Mouse (Mus musculus) brain, adult 2 months (tissue): Measurements from ENCODE around the gene Gm47985.
A peak's percentile ranks its signal among the peaks of the same experiment; 100 is the strongest.
"Not testable (repeated sequence)": the region's sequence is repeated elsewhere in the genome, so short reads cannot be mapped to it uniquely, and the experiment has no call there.

Source experiments
- DNase-seq: peaks from one replicate; pipeline ENCODE4 v3.0.0; 2011; ENCODE audit warnings: low read depth, low spot score

Gene Gm47985

DNA sequence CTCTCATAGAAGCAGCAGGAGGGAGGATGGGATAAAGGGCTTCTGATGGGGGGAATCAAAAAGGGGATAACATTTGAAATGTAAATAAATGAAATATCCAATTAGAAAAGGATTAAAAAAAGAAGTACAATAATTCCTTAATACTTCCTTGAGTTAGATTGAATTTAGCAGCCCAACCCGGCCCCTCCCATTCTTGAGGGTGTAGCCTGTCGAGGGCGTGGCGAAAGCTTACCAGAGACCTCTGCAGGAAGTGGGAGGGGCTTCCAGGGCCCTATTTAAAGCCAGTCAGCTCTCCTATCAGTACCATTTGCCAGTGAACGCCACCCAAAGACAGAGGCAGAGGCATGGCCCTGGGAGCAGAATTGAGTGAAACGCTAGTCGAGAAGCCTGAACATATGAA is at the start of gene Gm47985:
Gene Gm47985, plus strand, starts transcription at position 272 of the 400 bp plus-strand sequence.
- DNase-seq: not testable (repeated sequence)

DNA sequence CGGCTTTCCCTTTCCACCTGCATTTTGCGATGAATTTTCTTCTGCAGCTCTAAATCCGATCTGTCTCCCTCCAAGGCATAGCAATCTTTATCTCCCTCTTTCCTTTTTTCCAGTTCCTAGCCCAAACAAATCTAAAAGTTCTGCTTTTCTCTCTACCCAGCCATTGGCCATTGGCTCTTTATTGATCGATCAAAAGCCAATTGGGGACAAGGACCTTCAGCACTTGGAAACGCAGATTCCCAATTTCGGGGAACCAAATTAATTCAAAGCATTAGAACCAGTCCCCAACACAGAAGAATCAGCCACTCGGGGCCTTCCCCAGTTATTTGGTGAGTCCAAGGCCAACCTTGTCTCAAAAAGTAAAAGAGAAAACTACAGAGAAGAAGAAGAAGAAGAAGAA is 49.7 kb upstream of the Gm47985 start:
- DNase-seq: no peak

DNA sequence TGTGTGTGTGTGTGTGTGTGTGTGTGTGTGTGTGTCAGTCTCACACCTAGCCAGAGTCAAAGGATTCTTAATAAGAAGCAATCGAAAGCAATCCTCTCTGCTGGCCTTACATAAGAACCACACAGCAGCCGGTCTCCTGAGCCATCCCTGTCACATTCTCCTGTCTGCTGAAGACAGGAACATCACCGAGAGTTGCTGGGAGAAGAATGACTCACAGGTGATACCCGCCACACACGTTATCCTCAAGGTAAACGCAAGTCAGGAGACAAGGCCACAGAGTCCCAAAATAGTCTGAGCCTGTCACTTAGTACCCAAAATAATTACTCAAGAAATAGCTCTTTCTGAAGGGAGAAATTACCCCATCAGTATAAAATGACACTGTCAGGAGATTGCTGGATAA is 43.9 kb upstream of the Gm47985 start:
- peak; percentile 84 for DNase-seq

DNA sequence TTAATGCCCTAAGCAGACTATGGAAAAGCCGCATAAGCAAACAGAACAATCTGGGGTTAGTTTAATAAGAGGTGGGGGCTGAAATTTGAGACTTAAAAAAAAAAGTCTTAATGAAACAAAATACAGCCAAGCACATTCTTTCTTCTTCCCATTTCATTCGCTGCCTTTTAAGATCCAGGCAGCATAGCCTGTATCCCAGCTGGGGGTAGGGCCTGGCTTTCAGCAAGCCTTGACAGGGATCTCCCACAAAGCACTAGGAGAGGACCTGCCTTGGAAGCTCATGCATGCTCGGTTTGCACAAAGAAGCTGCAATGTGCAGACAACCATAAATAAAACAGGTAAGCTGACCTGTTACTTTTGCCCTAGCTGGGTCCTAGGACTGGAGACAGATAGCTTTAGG is 41.4 kb upstream of the Gm47985 start:
- no peak for DNase-seq

DNA sequence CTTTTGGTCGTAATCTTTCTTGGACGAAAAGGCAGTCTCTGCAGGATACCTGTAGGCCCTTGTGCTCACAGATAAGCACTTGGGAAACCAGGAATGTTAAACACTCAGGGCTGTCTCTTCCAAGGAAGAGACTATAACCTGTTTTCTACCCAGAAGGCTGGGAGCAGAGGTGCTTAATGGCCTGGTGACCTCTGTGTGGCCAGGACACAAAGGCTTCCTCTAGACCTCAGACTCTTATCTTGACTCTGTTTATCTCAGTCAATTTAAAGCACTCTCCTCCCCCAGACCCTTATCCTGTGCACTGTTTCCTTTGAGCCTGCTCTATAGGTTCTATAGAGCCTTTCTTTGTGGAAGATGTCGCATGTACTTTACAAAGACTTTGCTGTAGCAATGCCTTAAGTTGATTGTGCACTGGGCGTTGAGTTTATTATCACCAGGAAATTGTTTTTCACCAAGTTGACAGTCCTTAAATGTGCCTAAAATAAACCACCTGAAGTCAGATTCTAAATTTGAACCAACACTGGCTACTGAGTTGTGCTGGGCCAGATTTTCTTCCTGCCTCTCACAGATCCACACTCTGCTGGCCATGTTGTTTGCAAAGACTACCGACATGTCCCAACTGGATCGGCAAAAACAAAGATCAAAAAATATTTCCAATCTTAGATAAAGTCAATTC is 37.7 kb upstream of the Gm47985 start:
- no peak for DNase-seq

DNA sequence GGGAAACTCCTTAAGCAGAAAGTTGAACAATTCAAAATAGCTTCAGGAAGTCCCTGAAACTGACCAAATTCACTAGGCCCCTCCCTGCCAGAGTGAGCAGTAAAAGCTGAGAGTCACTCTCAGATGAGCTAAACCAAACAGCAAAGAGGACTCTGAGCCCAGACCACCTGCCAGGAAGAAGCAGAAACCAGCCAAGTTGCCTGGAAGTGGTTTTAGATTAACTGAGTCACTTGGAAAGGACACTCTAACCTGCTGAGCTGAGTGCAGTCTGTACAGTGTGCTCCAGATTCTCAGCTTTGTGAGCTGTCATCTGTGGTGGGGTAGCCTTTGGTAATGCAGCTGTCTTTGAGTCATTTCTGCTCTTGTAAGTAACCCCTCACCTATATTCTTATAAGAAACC is 34.5 kb upstream of the Gm47985 start:
- no peak for DNase-seq

DNA sequence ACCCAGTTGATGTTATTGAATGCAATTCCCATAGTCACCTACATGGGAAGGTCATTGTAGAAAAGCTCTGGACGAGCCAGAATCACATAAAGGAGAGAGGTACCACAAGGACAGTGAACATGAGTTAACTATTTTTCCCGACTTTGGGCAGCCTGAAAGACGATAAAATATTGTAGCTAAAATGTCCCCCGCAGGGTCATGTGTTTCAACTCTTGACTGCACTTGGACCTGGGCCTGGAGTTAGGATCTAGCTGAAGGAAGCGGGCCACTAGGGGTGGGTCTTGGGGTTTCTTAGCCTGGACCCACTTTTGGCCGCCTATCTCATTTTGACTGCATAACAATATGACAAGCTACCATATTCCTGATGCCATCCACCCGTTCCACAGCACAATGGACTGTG is 32.1 kb upstream of the Gm47985 start:
- DNase-seq: no peak

DNA sequence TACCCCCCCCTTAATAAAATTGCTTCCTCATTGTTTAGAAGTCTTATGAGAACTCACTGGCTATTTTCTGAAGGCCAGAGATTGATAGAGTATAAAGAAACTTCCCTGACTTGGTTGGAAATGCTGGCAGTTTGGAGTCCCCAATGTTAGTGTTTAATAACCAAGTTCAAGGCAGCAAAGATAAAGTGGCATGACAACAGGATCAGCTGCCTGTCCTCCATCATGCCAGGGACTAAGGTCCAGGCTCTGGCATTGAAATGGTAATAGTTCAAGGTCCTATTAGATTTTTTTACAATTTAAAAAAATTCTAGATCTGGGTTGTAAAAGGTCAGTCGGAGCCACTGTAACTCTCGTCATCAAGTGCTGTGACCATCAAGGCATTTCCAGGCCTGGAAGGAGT is 31.2 kb upstream of the Gm47985 start:
- DNase-seq: no peak

DNA sequence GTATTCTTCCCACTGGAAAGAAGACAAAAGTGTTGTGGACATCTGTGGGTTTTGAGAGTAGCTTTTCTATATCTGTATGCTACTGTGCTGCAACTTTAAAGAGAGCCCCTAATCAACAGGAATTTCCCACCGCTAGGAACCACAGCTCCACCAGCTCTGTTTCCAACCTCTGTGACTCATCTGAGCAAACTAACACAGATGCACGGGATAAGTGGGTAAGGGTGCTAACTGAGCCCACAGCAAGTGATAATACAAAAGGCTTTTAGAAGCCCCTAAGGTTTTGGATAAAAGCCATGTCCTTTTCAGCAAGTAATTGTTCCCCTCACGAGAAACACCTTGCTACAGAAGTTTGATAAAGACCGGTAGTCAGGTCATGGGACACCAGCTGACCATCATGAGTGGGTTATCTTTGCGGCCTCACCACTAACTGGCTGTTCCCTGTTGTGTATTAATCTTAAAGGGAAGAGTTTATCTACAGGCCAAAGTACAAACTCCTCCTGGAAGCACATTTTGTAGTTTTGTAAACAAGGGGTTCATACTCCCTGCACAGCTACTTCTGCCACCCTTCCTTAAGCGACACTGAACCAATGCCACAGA is 29.2 kb upstream of the Gm47985 start:
- no peak for DNase-seq

DNA sequence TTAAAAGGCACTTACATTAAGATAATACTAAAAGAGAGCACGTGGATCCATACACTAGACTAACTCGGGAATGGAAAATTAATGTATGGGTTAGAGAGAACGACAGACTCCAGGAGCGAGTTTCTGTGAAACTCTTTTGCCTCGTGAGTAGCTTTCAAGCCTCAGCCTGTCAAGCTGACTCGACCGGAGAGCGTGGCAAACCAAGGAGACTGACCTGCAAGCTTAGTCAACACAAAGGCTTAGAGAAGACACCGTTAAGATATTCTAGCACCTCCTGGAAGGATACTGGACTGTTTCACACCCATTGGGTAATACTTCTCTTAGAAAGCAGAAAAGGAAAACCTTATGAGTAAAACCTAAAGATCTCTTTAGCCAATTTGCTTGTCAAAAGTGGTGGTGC is 28.2 kb upstream of the Gm47985 start:
- not testable (repeated sequence) for DNase-seq

DNA sequence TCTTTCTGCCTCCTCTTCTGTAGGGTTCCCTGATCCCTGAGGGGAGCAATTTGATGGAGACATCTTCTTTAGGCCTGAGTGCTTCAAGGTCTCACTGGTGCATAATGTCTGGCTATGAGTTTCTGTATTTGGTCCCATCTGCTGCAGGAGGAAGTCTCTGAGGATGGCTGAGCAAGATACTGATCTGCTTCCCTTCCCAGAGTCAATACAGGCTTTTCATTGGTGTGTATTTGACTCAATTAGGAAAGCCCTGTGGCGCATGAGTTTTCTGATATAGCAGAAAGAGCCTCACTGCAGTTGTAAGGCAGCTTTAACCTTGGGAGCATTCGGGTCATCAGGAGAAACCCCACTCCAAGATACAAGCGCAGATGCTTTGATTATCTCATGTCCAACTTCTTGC is 26.2 kb upstream of the Gm47985 start:
- no peak for DNase-seq

DNA sequence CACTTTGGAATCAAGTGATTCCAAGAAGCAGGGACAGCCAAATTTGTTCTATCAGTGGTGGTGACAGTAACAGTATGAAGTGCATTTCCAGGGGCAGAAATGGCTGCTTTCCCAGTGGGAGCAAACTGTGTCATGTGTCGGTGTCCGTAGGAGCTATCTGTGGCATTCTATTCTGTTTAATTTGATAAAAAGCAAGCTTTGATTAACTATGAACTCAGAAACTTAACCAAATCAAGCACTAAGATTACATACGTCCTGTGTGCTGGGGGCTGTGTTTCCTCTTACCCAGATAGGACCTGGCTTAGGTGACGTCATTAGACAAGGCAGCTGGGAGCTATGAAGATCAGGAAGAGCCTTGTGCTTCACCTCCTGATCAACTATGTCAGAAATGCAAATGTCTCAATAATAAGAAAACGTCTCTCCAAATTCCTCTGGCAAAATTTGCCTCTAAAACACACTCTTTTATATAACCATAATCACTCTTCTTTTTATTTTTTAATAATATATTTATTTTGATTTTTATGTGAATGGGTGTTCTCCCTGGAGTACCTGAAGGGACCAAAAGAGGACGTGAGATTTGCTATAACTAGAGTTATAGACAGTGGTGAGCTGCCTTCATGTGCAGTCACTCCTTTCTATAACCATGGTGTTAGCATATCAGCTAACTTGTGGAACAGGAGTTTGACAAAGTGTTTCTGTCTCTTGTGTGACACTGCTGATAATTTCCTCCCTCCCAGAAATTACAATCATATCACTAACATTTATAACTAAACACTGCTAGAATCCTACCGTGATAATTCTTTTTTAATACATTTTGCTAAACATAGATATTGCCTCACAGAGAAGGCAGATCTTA is 25.3 kb upstream of the Gm47985 start:
- no peak for DNase-seq

DNA sequence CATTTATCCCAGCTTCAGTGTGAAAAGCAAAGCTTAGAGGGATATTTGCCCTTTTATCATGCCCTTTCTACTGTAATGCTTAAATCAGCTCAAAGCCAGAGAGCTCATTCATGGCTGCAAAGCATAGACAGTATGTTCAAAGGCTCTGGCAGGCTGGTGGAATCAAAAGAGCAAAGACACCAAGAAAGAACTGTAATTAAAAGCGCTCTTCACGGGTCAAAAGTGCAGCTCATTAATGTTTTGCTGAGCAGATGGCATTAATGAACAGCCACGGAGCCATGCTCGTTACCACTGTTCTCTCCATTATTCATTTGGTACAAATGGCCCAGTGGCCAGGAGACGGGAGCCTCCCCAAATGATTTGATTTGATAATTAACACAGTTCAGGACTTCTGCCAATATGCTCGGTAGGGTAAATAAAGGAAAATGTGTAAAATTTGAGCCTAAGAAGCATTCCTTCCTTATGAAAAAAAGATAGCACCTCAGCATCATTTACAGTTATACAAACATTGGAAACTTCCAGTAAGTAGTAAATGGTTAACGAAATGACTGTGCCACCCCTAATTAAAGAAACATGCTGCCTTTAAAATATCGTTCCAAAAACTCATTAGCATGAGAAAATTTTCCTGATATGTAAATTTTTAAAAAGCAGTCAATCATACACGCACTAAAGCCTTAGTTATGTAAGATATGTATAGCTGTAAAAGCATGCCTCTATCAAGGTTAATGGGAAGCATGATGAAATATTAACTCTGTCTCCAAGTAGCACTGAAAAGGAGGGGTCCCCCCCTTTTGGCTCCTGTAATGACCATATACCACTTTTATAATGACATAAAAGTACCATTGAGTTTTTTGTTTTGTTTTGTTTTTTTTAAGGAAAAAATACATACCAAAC is 24.1 kb upstream of the Gm47985 start:
- no peak for DNase-seq

DNA sequence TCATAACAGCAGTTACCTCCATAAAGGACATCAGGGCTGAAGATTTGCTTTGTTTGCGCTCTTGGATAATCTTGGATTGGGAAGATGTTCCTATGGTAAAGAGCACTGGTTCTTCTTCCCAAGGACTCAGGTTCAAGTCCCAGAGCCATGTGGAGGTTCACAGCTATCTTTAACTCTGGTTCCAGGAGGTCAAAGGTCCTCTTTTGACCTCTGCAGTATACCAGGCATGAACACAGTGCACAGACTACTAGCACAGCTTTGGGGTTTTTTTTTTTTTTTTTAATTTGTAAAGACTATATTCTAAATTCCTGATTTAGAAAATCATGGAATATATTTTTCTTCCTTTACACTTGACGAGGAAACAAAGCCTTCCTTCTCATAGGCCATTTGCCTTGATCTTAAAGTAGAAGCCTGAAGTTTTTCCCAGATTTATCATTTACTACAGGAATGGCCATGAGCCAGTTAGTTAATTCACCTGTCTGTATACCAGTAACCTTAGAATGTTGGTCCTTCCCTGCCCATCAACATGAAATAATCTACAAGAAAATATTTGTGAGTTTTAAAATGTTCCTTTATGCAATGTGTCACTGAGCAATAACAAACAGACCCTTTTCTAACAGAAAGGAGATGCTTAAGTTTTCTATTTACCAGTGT is 23.4 kb upstream of the Gm47985 start:
- DNase-seq: no peak

DNA sequence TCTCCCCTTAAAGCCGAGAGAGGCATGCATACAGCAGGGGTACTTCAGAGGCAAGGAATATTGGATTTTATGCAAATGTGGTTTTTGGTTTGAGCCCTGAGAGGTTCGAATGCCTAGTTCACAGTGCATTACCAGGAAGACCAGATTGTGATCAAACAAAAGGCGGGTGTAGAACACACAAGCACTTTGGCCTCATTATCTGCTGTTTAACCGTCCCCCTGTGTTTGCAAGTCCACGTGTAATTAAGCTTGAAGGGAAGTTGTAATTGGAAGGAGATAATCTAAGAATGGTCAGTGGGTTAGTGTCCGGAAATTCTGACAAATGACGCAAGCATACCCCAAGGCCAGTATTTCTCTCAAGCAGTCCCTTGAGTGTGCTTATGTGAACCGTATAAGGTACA is 16.3 kb upstream of the Gm47985 start:
- DNase-seq: no peak

DNA sequence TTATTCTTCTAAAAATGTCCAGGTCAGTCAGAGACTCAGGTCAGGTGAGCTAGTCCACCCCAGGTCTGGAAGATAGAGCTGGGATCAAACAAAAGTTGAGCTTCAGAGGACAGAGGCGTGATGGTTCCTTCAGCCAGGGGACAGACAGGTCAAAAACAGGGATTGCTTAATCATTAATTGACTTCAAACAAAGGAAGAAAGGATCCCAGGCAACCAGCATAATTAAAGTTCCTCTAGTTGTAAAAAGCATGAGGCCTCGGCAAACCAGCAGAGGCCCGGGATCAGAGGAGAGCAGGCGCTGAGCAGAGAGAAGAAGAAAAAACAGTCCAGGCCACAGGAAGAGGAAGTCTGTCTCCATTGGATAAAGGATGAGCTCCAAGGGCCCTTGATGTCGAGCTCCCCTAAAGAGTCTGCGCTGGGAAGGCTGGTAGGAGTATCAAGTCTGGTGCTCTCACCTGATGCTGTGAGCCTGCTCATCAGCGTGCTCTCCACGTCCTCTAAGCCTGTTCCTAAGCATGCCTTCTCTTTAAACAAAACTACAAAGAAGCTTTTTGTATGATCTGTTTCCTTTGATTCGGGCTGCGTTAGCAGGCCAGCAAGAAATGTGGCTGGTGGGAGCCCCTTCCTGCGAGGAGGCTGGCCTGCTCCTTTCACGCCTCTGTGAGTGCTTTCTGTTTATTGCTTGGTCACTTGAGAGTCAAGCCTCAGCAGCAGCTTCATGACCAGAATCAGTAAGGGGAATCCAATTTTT is 14.9 kb upstream of the Gm47985 start:
- no peak for DNase-seq

DNA sequence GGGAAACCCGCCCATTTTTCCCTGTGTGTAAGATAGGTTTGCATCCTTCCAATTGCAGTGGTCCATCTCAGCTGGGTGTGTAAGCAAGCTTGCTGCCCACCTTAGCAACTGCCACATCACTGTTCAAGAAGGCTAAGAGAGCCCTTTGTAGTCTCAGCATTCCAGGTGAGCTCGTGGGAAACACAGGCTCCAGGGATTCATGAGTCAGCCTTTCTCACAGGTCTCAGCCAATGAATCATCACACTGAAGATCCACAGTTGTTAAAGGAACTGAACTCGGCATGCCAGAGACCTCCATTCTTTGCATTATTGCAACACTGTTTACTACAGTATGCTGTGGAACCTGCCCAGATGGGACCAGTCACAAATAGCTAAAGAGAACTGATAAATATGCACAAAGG is 13.7 kb upstream of the Gm47985 start:
- peak; percentile 47 for DNase-seq

DNA sequence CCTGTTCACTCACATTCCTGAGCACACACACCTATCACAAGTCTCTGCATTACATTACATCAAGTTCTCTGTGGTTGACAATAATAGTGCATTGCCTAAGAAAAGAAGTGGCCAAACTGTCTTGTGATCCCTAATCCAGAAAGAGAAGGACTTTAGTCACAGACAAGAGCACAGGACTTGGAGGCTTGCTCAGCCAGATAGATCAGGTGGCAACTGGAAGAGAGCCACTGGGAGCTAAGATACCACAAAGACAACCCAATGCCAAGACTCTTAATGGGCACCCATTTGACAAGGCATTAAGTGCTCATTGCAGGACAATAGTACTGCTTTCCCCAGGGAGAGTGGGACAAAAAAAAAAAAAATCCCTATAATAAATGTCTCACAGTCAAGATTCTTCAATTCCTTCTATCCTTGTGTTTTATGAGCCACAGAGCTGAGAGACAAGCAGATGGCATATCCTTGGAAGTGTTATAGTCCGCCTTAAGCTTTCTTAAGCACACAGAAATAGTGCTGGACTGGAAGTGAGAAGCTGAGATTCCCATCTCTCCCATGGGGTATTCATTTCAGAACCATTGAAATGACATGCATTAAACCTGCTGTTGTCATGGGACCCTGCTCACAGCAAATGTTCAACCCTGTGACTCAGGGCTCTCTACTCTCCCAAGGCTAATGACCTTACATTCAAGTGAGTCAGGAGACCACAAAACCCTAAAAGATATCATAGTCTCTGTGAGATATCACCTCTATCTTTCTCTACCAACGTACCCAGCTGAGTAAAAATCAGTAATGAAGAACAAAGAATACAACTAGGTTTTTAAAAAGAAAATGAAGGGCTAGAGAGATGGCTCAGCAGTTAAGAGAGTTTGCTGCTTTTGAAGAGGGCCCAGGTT is 10.5 kb upstream of the Gm47985 start:
- peak; percentile 70 for DNase-seq
